Mouse (Mus musculus): ENCODE measurements at regions not wholly inside any gene's neighbourhood (a gene's known extent, or its start where the extent isn't known, plus 50 kb on each side); places are given as distances from the start of the nearest gene placed in this dataset.

- H3K4me2 ChIP-seq (ENCODE audit: low read depth), result no peak overlapping the region
- H3K27me3 ChIP-seq (ENCODE audit: control insufficient read depth, insufficient read depth, low read length), result no peaks in the 10 kb centered on the region
- 13% methylated on average over 1 of the region's 1 CpGs for WGBS (ENCODE audit: insufficient replicate concordance)
- no peaks in the 10 kb centered on the region for H3K4me1 ChIP-seq (replicated peaks; ENCODE audit: control insufficient read depth in 2 of 2, insufficient read depth in 2 of 2, low read length in 1 of 2)
- H3K4me3 ChIP-seq (ENCODE audit: insufficient read depth in 1 of 2, low read depth in 2 of 2, low read length in 2 of 2), result no peak overlapping the region
- DNase-seq (ENCODE audit: low read depth in 3 of 3, low spot score in 3 of 3) (no peak), ATAC-seq (ENCODE audit: insufficient read depth) (no peak)
- H3K27ac ChIP-seq, result no peak overlapping the region
- H3K36me3 ChIP-seq (replicated peaks; ENCODE audit: control insufficient read depth, insufficient read depth, low read depth), result no peaks in the 10 kb centered on the region
- H3K9me3 ChIP-seq (ENCODE audit: control insufficient read depth, low read length), result no peaks in the 10 kb centered on the region
- TF ChIP-seq EP300 (IDR thresholded peaks at IDR 0.05; ENCODE audit: low read depth), result no peak
- no peak overlapping the region for H3K9ac ChIP-seq (replicated peaks)
Measured at GRCm38 (mm10) chr14:76203135-76203534, 92.4 kb downstream of the Nufip1 start.

- no peak for ATAC-seq (ENCODE audit: insufficient read depth)
- TF ChIP-seq CTCF (IDR thresholded peaks at IDR 0.05; ENCODE audit: low read depth) (no peak), EP300 (IDR thresholded peaks at IDR 0.05; ENCODE audit: low read depth) (no peak)
- Histone ChIP-seq H3K36me3 (replicated peaks; ENCODE audit: control insufficient read depth, insufficient read depth, low read depth) (no peaks in the 10 kb centered on the region), H3K9me3 (ENCODE audit: control insufficient read depth, low read length) (no peaks in the 10 kb centered on the region), H3K27ac (no peak overlapping the region), H3K4me1 (replicated peaks; ENCODE audit: control insufficient read depth in 2 of 2, insufficient read depth in 2 of 2, low read length in 1 of 2) (peaks cover 2 to 5% of the 10 kb centered on the region in 2 experiments; a peak in 2 of 4 replicates), H3K4me3 (ENCODE audit: insufficient read depth in 1 of 2, low read depth in 2 of 2, low read length in 2 of 2) (no peak overlapping the region), H3K4me2 (ENCODE audit: low read depth) (peak overlapping the region; percentile 17), H3K27me3 (ENCODE audit: control insufficient read depth, insufficient read depth, low read length) (no peaks in the 10 kb centered on the region), H3K9ac (replicated peaks) (no peak overlapping the region)
- WGBS (ENCODE audit: insufficient replicate concordance), result 46% methylated on average over 12 of the region's 12 CpGs
- no peak for DNase-seq (ENCODE audit: low read depth in 3 of 3, low spot score in 3 of 3)
Measured at GRCm38 (mm10) chr14:76216446-76217177, 105.9 kb downstream of the Nufip1 start.

DNA sequence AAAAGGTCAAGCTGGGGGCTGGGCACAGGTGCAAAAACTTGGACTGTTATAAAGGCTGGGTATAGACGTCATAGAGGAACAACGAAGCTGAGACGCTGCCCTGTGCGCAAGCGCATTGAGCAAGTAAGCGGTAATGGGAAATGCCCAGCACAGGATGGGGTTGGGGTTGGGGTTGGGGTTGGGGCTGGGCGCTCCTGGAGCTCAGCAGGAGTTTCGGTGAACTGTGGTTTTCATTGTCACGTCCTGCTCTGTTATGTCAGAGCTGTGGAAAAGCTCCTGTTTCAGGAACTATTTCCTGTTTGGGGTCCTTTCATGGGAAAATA, 106.4 kb downstream of the Nufip1 start:
- Histone ChIP-seq H3K27me3 (ENCODE audit: control insufficient read depth, insufficient read depth, low read length) (no peaks in the 10 kb centered on the region), H3K4me3 (ENCODE audit: insufficient read depth in 1 of 2, low read depth in 2 of 2, low read length in 2 of 2) (no peak overlapping the region), H3K9ac (replicated peaks) (no peak overlapping the region), H3K9me3 (ENCODE audit: control insufficient read depth, low read length) (no peaks in the 10 kb centered on the region), H3K4me1 (replicated peaks; ENCODE audit: control insufficient read depth in 2 of 2, insufficient read depth in 2 of 2, low read length in 1 of 2) (peaks cover 6 to 9% of the 10 kb centered on the region in 2 experiments; a peak in 3 of 4 replicates), H3K36me3 (replicated peaks; ENCODE audit: control insufficient read depth, insufficient read depth, low read depth) (no peaks in the 10 kb centered on the region), H3K4me2 (ENCODE audit: low read depth) (peak overlapping the region; percentile 17), H3K27ac (no peak overlapping the region)
- DNase-seq (ENCODE audit: low read depth in 3 of 3, low spot score in 3 of 3), result peak in 1 of 3 experiments; percentile 7
- TF ChIP-seq CTCF (IDR thresholded peaks at IDR 0.05; ENCODE audit: low read depth) (no peak), EP300 (IDR thresholded peaks at IDR 0.05; ENCODE audit: low read depth) (no peak)
- ATAC-seq (ENCODE audit: insufficient read depth), result no peak
- 24% methylated on average over 9 of the region's 9 CpGs for WGBS (ENCODE audit: insufficient replicate concordance)

GRCm38 (mm10) chr14:76217571-76218256, 107.0 kb downstream of the Nufip1 start:
- H3K9ac ChIP-seq (replicated peaks), result no peak overlapping the region
- TF ChIP-seq CTCF (IDR thresholded peaks at IDR 0.05; ENCODE audit: low read depth) (no peak), EP300 (IDR thresholded peaks at IDR 0.05; ENCODE audit: low read depth) (no peak)
- no peaks in the 10 kb centered on the region for H3K27me3 ChIP-seq (ENCODE audit: control insufficient read depth, insufficient read depth, low read length)
- no peaks in the 10 kb centered on the region for H3K36me3 ChIP-seq (replicated peaks; ENCODE audit: control insufficient read depth, insufficient read depth, low read depth)
- ATAC-seq (ENCODE audit: insufficient read depth) (no peak), DNase-seq (ENCODE audit: low read depth in 3 of 3, low spot score in 3 of 3) (no peak)
- 69% methylated on average over 8 of the region's 8 CpGs for WGBS (ENCODE audit: insufficient replicate concordance)
- H3K4me1 ChIP-seq (replicated peaks; ENCODE audit: control insufficient read depth in 2 of 2, insufficient read depth in 2 of 2, low read length in 1 of 2), result peaks cover 6 to 13% of the 10 kb centered on the region in 2 experiments; a peak in 3 of 4 replicates
- H3K4me3 ChIP-seq (ENCODE audit: insufficient read depth in 1 of 2, low read depth in 2 of 2, low read length in 2 of 2), result no peak overlapping the region
- no peak overlapping the region for H3K4me2 ChIP-seq (ENCODE audit: low read depth)
- no peak overlapping the region for H3K27ac ChIP-seq
- no peaks in the 10 kb centered on the region for H3K9me3 ChIP-seq (ENCODE audit: control insufficient read depth, low read length)

DNA sequence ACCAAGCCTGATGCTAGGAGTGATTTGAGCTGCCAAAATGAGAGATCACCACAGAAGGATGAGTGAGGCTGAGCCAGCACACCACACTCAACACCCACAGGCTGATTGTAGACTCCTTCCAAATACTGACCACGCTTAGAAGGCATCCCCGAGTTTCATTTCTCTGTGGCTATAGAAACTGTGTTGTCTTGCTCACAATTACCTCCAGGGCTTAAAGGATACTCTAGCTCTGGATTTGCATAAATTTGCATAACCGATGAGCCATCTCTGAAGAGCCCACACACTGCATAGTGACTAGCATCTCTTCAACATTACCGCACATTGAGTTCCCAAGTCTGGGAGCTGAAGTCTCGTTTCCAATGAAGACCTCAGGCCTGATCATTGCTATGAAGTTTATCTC, 110.3 kb downstream of the Nufip1 start:
- H3K36me3 ChIP-seq (replicated peaks; ENCODE audit: control insufficient read depth, insufficient read depth, low read depth), result no peaks in the 10 kb centered on the region
- H3K4me3 ChIP-seq (ENCODE audit: insufficient read depth in 1 of 2, low read depth in 2 of 2, low read length in 2 of 2), result no peak overlapping the region
- no peak overlapping the region for H3K9ac ChIP-seq (replicated peaks)
- ATAC-seq (ENCODE audit: insufficient read depth), result no peak
- H3K4me1 ChIP-seq (replicated peaks; ENCODE audit: control insufficient read depth in 2 of 2, insufficient read depth in 2 of 2, low read length in 1 of 2), result peaks cover 6 to 13% of the 10 kb centered on the region in 2 experiments; a peak in 3 of 4 replicates
- H3K9me3 ChIP-seq (ENCODE audit: control insufficient read depth, low read length), result no peaks in the 10 kb centered on the region
- H3K27ac ChIP-seq, result no peak overlapping the region
- no peak for DNase-seq (ENCODE audit: low read depth in 3 of 3, low spot score in 3 of 3)
- 67% methylated on average over 5 of the region's 5 CpGs for WGBS (ENCODE audit: insufficient replicate concordance)
- no peaks in the 10 kb centered on the region for H3K27me3 ChIP-seq (ENCODE audit: control insufficient read depth, insufficient read depth, low read length)
- TF ChIP-seq EP300 (IDR thresholded peaks at IDR 0.05; ENCODE audit: low read depth) (no peak), CTCF (IDR thresholded peaks at IDR 0.05; ENCODE audit: low read depth) (no peak)
- no peak overlapping the region for H3K4me2 ChIP-seq (ENCODE audit: low read depth)

Measured in liver, embryonic 14.5 days (tissue).